Mouse (Mus musculus) liver, adult 2 months (tissue): Measurements from ENCODE around the gene Pkn1.

Experiments
- CTCF ChIP-seq: fragments of 200-500 bp; IDR thresholded peaks from 2 replicates; pipeline ENCODE4 v1.5.1; 2011; ENCODE audit warnings: low read depth, low read length, control low read depth
- POLR2A ChIP-seq: fragments of 200-500 bp; IDR thresholded peaks from 2 replicates; pipeline ENCODE4 v1.6.1; 2011; ENCODE audit warnings: low read length, control low read depth; ENCODE audit not compliant: insufficient read depth; ENCODE audit errors: extremely low read depth

DNA sequence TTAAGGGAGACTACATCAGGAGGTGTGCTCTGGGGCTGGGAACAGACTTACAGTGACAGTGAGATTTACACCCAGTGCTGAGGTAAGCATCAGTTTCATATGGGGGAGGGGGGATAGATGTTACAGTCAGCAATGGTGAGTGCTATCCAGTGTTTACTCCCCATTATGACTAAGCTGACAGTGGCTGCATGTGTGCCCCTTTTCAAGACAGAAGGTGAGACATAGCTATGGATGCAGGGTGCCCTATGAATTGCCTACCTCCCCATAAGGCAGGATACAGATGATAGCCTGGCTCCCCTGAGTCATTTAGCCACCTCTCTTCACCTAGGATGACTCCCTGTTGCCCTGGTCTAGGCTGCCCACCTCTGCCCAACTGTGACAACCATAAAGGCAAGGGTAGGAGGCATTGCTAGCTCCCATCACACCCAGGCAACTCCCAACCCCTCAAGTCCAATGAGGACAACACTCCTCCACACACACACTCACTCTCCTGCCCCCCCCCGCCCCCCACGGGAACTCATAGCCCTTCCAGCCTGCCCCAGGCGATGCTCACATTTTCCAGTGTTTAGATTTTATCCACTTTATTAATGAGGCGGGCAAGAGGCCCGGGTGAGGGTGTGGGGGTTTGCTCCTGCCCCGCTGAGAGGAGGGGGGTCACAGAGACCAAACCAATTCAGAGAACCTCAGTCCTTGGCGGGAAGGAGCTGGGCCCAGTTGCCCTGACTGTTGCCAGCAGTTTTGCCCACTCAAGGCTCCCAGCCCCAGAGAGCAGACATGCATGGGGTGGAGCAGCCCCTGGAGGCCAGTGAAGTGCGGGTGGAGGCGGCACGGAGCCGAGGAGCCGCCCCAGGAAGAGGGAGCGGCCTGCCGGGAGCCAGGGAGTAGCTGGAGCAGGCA, 32.8 kb downstream of the Pkn1 start, which contains the start of gene Ptger1:
- TF ChIP-seq CTCF, result no peak
- no peak for TF ChIP-seq POLR2A
